Mouse (Mus musculus): ENCODE results near the gene Fars2. TPM values are rescaled to one million over a fixed set of nuclear protein-coding genes. Genes with fewer than 3 reads are reported as not detected.

The Fars2 gene
- polyA plus RNA-seq, 1 experiment from 2014 or later: 31.7 TPM

GRCm38 (mm10) chr13:36733566-36733965, 616.4 kb downstream of the Fars2 start:
- no peak overlapping the region for H3K4me3 ChIP-seq (ENCODE audit: low read length)
- no peaks in the 10 kb centered on the region for H3K36me3 ChIP-seq (ENCODE audit: control insufficient read depth, insufficient read depth, low read length)
- no peaks in the 10 kb centered on the region; the same call in 1 of the 2 replicates for H3K4me1 ChIP-seq (ENCODE audit: control insufficient read depth, insufficient read depth, low read length)
- no peak overlapping the region for H3K9ac ChIP-seq (ENCODE audit: low read depth, low read length)
- peaks cover 72% of the 10 kb centered on the region for H3K27me3 ChIP-seq (ENCODE audit: control insufficient read depth, insufficient read depth, low read length)
- no peak overlapping the region for H3K27ac ChIP-seq (ENCODE audit: low read depth, low read length)
- ATAC-seq (ENCODE audit: low FRiP score, low TSS enrichment): no peak
- no peak overlapping the region for H3K4me2 ChIP-seq (replicated peaks; ENCODE audit: low read depth, low read length)
- no peaks in the 10 kb centered on the region for H3K9me3 ChIP-seq (ENCODE audit: control insufficient read depth, low read length)
- WGBS: 1% methylated on average over 10 of the region's 10 CpGs

- no peak overlapping the region for H3K9ac ChIP-seq (ENCODE audit: low read depth, low read length)
These were observed 616.9 kb downstream of the Fars2 start for GRCm38 (mm10) chr13:36733989-36734690.

GRCm38 (mm10) chr13:36734731-36735571, 617.7 kb downstream of the Fars2 start, which contains the start of gene Nrn1:
TSS of gene Nrn1 (minus strand) at chr13:36735131.
- Histone ChIP-seq H3K27me3 (ENCODE audit: control insufficient read depth, insufficient read depth, low read length) (peaks cover 58% of the 10 kb centered on the region), H3K4me1 (ENCODE audit: control insufficient read depth, insufficient read depth, low read length) (no peaks in the 10 kb centered on the region; the same call in 1 of the 2 replicates), H3K27ac (ENCODE audit: low read depth, low read length) (no peak within 1 kb of the TSS), H3K9me3 (ENCODE audit: control insufficient read depth, low read length) (no peaks in the 10 kb centered on the region), H3K4me3 (ENCODE audit: low read length) (peak within 1 kb of the TSS; percentile 43), H3K9ac (ENCODE audit: low read depth, low read length) (no peak within 1 kb of the TSS), H3K4me2 (replicated peaks; ENCODE audit: low read depth, low read length) (peak within 1 kb of the TSS; percentile 73), H3K36me3 (ENCODE audit: control insufficient read depth, insufficient read depth, low read length) (no peaks in the 10 kb centered on the region)
- no peak for ATAC-seq (ENCODE audit: low FRiP score, low TSS enrichment)
- WGBS: 1% methylated on average over 50 of the region's 50 CpGs

More at GRCm38 (mm10) chr13:36733989-36734690, 616.9 kb downstream of the Fars2 start:
- H3K27me3 ChIP-seq (ENCODE audit: control insufficient read depth, insufficient read depth, low read length): peaks cover 67% of the 10 kb centered on the region
- no peaks in the 10 kb centered on the region for H3K9me3 ChIP-seq (ENCODE audit: control insufficient read depth, low read length)
- no peak overlapping the region for H3K4me3 ChIP-seq (ENCODE audit: low read length)
- ATAC-seq (ENCODE audit: low FRiP score, low TSS enrichment): no peak
- H3K4me2 ChIP-seq (replicated peaks; ENCODE audit: low read depth, low read length): no peak overlapping the region
- WGBS: under 1% methylated on average over 26 of the region's 26 CpGs
- H3K4me1 ChIP-seq (ENCODE audit: control insufficient read depth, insufficient read depth, low read length): no peaks in the 10 kb centered on the region; the same call in 1 of the 2 replicates
- no peaks in the 10 kb centered on the region for H3K36me3 ChIP-seq (ENCODE audit: control insufficient read depth, insufficient read depth, low read length)
- H3K27ac ChIP-seq (ENCODE audit: low read depth, low read length): no peak overlapping the region

GRCm38 (mm10) chr13:36735901-36736618, 618.8 kb downstream of the Fars2 start:
- peak overlapping the region; percentile 73 for H3K4me2 ChIP-seq (replicated peaks; ENCODE audit: low read depth, low read length)
- H3K36me3 ChIP-seq (ENCODE audit: control insufficient read depth, insufficient read depth, low read length): no peaks in the 10 kb centered on the region
- H3K27ac ChIP-seq (ENCODE audit: low read depth, low read length): no peak overlapping the region
- ATAC-seq (ENCODE audit: low FRiP score, low TSS enrichment): peak; percentile 95
- H3K27me3 ChIP-seq (ENCODE audit: control insufficient read depth, insufficient read depth, low read length): peaks cover 49% of the 10 kb centered on the region
- H3K4me1 ChIP-seq (ENCODE audit: control insufficient read depth, insufficient read depth, low read length): no peaks in the 10 kb centered on the region; the same call in 1 of the 2 replicates
- under 1% methylated on average over 36 of the region's 39 CpGs for WGBS
- no peaks in the 10 kb centered on the region for H3K9me3 ChIP-seq (ENCODE audit: control insufficient read depth, low read length)
- H3K9ac ChIP-seq (ENCODE audit: low read depth, low read length): peak overlapping the region; percentile 28; the same call in 1 of the 2 replicates
- peak overlapping the region; percentile 43 for H3K4me3 ChIP-seq (ENCODE audit: low read length)

- Histone ChIP-seq H3K27ac (ENCODE audit: low read depth, low read length) (no peak overlapping the region), H3K9me3 (ENCODE audit: control insufficient read depth, low read length) (no peaks in the 10 kb centered on the region), H3K4me2 (replicated peaks; ENCODE audit: low read depth, low read length) (peak overlapping the region; percentile 73), H3K4me3 (ENCODE audit: low read length) (peak overlapping the region; percentile 43), H3K27me3 (ENCODE audit: control insufficient read depth, insufficient read depth, low read length) (peaks cover 43% of the 10 kb centered on the region), H3K4me1 (ENCODE audit: control insufficient read depth, insufficient read depth, low read length) (no peaks in the 10 kb centered on the region), H3K9ac (ENCODE audit: low read depth, low read length) (peak overlapping the region; percentile 28; the same call in 1 of the 2 replicates), H3K36me3 (ENCODE audit: control insufficient read depth, insufficient read depth, low read length) (no peaks in the 10 kb centered on the region)
- 7% methylated on average over 9 of the region's 9 CpGs for whole genome bisulfite sequencing
- peak; percentile 39; the same call in 1 of the 2 replicates for ATAC-seq (ENCODE audit: low FRiP score, low TSS enrichment)
These were observed 619.4 kb downstream of the Fars2 start for GRCm38 (mm10) chr13:36736619-36736996.

GRCm38 (mm10) chr13:36750056-36750455, 632.8 kb downstream of the Fars2 start:
- Histone ChIP-seq H3K9ac (ENCODE audit: low read depth, low read length) (no peak overlapping the region), H3K27me3 (ENCODE audit: control insufficient read depth, insufficient read depth, low read length) (no peaks in the 10 kb centered on the region), H3K36me3 (ENCODE audit: control insufficient read depth, insufficient read depth, low read length) (no peaks in the 10 kb centered on the region), H3K4me3 (ENCODE audit: low read length) (no peak overlapping the region), H3K4me1 (ENCODE audit: control insufficient read depth, insufficient read depth, low read length) (no peaks in the 10 kb centered on the region), H3K4me2 (replicated peaks; ENCODE audit: low read depth, low read length) (no peak overlapping the region), H3K27ac (ENCODE audit: low read depth, low read length) (no peak overlapping the region), H3K9me3 (ENCODE audit: control insufficient read depth, low read length) (no peaks in the 10 kb centered on the region)
- no peak for ATAC-seq (ENCODE audit: low FRiP score, low TSS enrichment)
- WGBS: 71% methylated on average over 2 of the region's 2 CpGs

DNA sequence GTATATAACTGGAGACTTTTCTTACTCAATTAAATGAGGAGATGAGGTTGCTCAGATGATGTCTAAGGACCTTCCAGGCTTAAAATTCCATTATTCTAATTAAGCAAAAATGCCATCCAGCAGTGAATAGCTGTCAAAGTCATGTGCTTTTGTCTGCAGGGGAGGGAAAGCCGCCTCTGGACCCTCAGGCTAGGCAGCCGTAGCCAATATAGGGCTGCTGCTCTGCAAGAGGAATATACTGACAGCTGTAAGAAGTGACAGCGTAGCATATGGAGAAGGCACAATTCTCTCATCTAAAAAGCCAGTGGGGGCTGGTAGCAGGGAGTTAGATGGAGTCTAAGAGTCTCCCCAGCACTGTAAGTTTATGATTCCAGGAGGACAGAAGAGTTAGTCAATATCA, 634.6 kb downstream of the Fars2 start:
- 85% methylated on average over 3 of the region's 3 CpGs for WGBS

GRCm38 (mm10) chr13:36766801-36767200, 649.6 kb downstream of the Fars2 start:
- H3K9me3 ChIP-seq (ENCODE audit: control insufficient read depth, low read length): no peaks in the 10 kb centered on the region
- H3K4me2 ChIP-seq (replicated peaks; ENCODE audit: low read depth, low read length): no peak overlapping the region
- H3K27me3 ChIP-seq (ENCODE audit: control insufficient read depth, insufficient read depth, low read length): no peaks in the 10 kb centered on the region
- H3K9ac ChIP-seq (ENCODE audit: low read depth, low read length): no peak overlapping the region
- H3K27ac ChIP-seq (ENCODE audit: low read depth, low read length): no peak overlapping the region
- H3K36me3 ChIP-seq (ENCODE audit: control insufficient read depth, insufficient read depth, low read length): no peaks in the 10 kb centered on the region
- H3K4me1 ChIP-seq (ENCODE audit: control insufficient read depth, insufficient read depth, low read length): no peaks in the 10 kb centered on the region
- ATAC-seq (ENCODE audit: low FRiP score, low TSS enrichment): no peak
- 69% methylated on average over 2 of the region's 2 CpGs for WGBS
- H3K4me3 ChIP-seq (ENCODE audit: low read length): no peak overlapping the region

More for the DNA sequence above, 634.6 kb downstream of the Fars2 start:
- Histone ChIP-seq H3K36me3 (ENCODE audit: control insufficient read depth, insufficient read depth, low read length) (no peaks in the 10 kb centered on the region), H3K4me2 (replicated peaks; ENCODE audit: low read depth, low read length) (no peak overlapping the region), H3K9ac (ENCODE audit: low read depth, low read length) (no peak overlapping the region), H3K27me3 (ENCODE audit: control insufficient read depth, insufficient read depth, low read length) (no peaks in the 10 kb centered on the region), H3K4me1 (ENCODE audit: control insufficient read depth, insufficient read depth, low read length) (no peaks in the 10 kb centered on the region), H3K9me3 (ENCODE audit: control insufficient read depth, low read length) (no peaks in the 10 kb centered on the region), H3K4me3 (ENCODE audit: low read length) (no peak overlapping the region), H3K27ac (ENCODE audit: low read depth, low read length) (no peak overlapping the region)
- ATAC-seq (ENCODE audit: low FRiP score, low TSS enrichment): no peak
